Mouse (Mus musculus): ENCODE measurements around the gene Car7.

Car7 gene

GRCm38 (mm10) chr8:104533971-104534778, at the start of gene Car7, which contains the start of gene Nae1:
Car7 (plus strand) TSS chr8:104534689.
Nae1 (minus strand) TSS chr8:104534637.
- peak; percentile 95 to 96 for DNase-seq (ENCODE audit: low read depth in 2 of 2, low spot score in 2 of 2)

DNA sequence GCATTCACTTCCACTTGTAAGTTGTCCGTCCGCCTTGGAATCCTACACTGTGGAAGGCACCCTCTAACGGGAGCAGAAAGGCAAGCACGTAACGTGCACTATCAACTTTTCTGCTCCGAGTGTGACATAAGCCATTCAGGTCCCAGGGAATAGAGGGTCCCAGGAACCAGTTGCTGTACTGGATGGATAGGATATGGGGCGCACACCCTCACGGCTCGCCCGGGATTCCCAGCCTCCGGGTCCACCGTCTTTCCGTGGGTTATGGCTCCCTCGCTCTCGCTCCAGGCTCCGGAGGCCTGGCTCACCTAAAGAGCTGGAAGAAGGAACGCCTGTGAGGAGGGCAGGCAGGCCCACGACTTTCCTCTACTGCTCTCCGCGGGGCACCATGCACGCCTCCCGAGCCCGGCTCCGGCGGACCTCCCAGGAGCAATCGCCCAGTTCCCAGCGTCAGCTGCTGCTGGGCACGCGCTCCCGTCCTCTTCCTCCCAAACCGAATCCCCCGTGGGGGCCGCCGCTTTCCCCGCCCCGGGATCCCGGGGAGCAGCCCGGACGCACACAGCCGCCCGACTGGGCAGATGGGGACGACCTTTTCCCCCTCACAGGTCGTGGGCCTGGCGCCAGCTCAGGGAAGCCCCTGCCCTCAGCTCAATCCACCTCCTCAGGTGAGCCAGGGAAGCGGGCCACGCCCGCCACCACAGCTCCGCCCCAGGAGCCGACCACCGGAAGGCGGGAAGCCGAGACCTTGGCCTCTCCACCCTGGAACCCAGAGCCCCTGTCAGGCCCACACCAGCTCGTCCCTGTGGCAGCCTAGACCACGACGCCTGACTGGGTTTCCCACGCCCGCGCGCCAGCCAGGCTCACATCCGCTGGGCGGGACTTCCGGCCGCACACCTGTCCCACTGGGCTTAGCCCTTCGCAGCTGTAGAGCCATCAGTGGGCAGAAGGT, 25.2 kb upstream of the Car7 start, which contains the start of gene Terb1:
Gene Terb1, minus strand, starts transcription at position 850 of the 946 bp plus-strand sequence.
- peak in 1 of 2 experiments; percentile 13 for DNase-seq (ENCODE audit: low read depth in 2 of 2, low spot score in 2 of 2)

GRCm38 (mm10) chr8:104510134-104510533, 24.4 kb upstream of the Car7 start:
- DNase-seq (ENCODE audit: low read depth in 2 of 2, low spot score in 2 of 2): no peak

DNA sequence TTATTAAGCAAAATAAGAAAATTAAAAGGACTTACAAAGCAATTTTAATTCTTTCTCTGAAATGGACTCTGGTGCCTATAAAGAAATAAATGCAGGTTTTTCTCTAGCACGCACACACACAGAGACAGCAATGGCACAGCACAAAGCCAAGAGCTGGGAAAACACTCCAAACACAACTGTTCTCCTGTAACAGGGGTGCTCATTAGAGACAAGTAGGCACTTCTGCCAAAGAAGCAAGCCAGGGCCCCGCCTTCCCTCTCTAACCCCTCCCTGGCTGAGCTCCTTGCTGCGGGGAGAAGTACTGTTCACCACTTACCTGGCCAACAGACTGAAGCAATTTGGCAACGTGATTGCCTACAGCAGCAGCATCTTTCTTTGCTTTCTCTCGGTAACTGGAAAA, 16.6 kb upstream of the Car7 start:
- no peak for DNase-seq (ENCODE audit: low read depth in 2 of 2, low spot score in 2 of 2)

DNA sequence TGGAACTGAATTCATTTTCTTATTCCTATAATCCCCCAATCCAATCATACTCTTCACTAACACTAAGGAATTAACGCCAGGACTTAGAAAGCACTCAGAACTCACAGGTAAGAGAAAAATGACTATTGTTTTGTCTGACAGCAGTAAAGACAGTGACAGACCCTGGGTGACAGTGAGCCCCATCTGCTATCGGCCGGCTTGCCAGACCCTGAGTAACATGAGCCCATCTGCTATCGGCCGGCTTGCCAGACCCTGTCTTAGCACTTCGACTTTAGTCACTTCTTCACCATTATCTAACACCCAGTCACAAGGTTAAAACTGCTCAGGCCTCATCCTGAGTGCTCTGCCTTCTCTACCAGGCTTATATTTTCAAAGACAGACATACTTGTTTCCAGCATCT, 4.8 kb upstream of the Car7 start:
- DNase-seq (ENCODE audit: low read depth in 2 of 2, low spot score in 2 of 2): no peak

DNA sequence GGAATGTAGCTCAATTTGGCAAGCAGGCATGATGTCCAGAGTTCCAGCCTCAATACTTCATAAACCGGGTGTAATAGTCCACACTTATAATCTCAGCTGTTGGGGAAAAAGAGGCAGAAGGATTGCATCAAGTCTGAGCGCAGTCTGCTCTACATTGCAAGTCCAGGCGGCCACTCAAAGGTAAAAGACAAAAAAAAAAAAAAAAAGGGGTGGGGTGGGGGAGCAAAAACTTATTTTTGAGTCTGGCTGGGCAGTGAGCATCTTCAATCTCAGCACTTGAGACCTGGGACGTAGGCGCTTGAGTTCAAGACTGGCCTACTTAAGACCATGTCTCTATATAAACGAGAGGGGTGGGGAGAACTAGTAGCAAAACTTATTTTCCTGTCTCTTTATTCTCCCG, 938 bp upstream of the Car7 start:
- no peak for DNase-seq (ENCODE audit: low read depth in 2 of 2, low spot score in 2 of 2)

DNA sequence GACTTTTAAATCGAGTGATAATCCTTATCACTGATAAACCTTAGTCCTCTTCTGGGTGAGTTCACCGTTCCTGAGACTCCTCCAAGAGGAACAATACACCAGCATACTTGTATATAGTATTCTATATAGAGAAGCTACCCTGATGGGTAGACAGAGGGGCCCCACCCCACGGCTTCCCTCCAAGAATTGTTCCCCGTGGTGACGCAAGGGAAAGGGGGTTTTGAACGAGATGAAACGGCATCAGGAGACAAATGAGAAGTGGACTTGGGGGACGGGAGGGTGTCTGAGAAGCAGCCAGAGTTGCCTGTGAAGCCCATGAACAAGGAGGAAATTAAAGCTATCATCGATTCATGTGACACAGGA, 271 bp downstream of the Car7 start:
- DNase-seq (ENCODE audit: low read depth in 2 of 2, low spot score in 2 of 2): peak in 1 of 2 experiments; percentile 44

DNA sequence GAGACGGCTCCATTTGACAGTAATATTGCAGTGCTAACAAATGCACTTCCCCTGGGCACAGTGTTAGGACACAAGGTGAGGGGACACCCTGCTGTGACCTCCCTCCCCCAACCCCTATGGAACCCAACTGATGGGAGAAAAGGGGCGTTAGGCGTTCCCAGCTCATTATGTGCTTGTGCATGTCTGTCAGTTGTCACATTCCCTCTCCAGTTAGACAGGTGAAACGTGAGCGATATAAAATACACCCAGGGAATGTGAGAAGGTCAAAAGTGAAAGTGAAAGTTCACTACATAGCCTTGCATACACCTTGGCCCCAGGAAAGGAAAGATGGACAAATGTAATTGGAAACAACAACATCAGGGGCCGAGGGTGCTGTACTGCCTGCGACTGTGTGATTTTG, 889 bp downstream of the Car7 start:
- DNase-seq (ENCODE audit: low read depth in 2 of 2, low spot score in 2 of 2): no peak

DNA sequence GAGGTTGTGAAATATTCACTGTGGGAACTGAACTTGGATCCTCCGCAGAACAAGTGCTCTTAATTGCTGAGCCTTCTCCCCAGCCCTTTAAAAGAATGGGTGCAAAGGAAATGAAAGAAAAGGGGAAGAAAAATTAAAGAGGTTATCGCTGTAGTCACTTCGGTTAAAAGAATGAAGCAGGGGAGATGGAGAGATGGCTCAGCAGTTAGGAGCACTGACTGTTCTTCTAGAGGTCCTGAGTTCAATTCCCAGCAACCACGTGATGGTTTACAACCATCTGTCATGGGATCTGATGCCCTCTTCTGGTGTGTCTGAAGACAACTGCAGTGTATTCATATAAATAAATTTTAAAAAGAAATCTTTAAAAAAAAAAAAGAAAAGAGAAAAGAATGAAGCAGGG, 1.5 kb downstream of the Car7 start:
- DNase-seq (ENCODE audit: low read depth in 2 of 2, low spot score in 2 of 2): no peak

GRCm38 (mm10) chr8:104538896-104539295, 4.4 kb downstream of the Car7 start:
- DNase-seq (ENCODE audit: low read depth in 2 of 2, low spot score in 2 of 2): no peak

DNA sequence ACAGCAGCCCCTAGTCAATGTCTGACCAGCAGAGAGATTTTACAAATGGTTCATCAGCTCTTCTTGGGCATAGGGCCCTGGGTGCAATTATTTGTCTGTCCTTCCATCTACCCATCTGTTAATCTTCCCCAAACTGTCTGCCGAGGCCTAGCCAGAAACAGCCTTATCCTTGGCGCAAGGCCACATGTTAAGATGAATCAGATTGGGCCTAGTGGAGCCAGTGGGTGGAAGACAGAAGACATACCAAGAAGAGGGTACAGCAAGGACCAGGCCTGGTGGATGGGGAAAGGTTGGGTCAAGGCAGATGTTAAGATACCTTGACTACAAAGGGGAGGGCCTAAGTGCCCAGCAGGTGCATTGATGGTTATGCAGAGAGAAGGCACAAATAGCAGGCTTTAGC, 5.1 kb downstream of the Car7 start:
- no peak for DNase-seq (ENCODE audit: low read depth in 2 of 2, low spot score in 2 of 2)

- no peak for DNase-seq (ENCODE audit: low read depth in 2 of 2, low spot score in 2 of 2)
Observed at GRCm38 (mm10) chr8:104540238-104540637, 5.7 kb downstream of the Car7 start.

- no peak for DNase-seq (ENCODE audit: low read depth in 2 of 2, low spot score in 2 of 2)
Observed at GRCm38 (mm10) chr8:104540710-104541514, 6.4 kb downstream of the Car7 start.

GRCm38 (mm10) chr8:104541515-104541880, 7.0 kb downstream of the Car7 start:
- no peak for DNase-seq (ENCODE audit: low read depth in 2 of 2, low spot score in 2 of 2)

- no peak for DNase-seq (ENCODE audit: low read depth in 2 of 2, low spot score in 2 of 2)
Observed at GRCm38 (mm10) chr8:104542160-104542559, 7.7 kb downstream of the Car7 start.

- no peak for DNase-seq (ENCODE audit: low read depth in 2 of 2, low spot score in 2 of 2)
Observed at GRCm38 (mm10) chr8:104543440-104544045, 9.1 kb downstream of the Car7 start.

- DNase-seq (ENCODE audit: low read depth in 2 of 2, low spot score in 2 of 2): no peak
Observed at GRCm38 (mm10) chr8:104555191-104555590, 20.7 kb downstream of the Car7 start.

DNA sequence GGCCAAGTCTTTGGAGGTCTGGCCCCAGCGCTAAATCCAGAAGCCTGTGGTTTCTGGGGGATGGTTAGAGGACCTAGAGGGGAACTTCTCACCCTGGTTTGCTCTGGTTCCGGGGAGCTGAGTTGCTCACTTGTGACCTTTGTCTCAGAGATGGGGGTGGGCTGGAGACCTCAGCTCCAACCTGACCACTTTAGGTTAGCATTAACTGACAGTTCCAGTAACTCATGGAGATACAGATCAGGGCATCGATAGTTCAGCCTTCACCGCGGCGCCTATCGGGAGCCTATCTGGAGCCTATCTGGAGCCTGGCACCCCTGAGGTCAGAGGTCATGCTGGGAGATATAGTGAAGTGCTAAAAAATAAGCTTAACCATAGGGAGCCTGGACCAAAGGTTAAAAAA, 22.7 kb downstream of the Car7 start:
- DNase-seq (ENCODE audit: low read depth in 2 of 2, low spot score in 2 of 2): no peak

DNA sequence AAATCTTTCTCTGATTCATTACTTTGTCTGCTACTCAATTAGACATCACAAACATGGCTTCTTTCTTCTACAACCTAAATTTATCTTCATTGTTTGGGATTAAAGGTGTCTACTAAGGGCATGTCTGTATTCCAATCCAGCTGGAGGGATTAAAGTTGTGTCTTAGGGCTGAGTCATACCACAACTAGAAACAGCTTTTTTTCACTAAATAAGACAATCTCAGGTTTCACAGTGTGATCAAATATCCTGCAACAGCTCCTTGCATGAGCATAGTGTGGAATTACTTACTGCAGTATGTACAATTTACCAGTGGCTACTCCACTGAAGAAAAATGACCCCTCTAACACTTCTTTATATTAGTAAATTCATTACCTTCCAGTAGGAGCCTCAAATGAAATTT, 26.2 kb downstream of the Car7 start:
- DNase-seq (ENCODE audit: low read depth in 2 of 2, low spot score in 2 of 2): no peak

- DNase-seq (ENCODE audit: low read depth in 2 of 2, low spot score in 2 of 2): peak; percentile 83 to 88
Observed at GRCm38 (mm10) chr8:104564633-104565456, 30.4 kb downstream of the Car7 start.

All from CD8-positive naive resting alpha-beta T cell, adult 2 months (primary cell).